Mouse (Mus musculus): ENCODE data around the gene Catsper3.

Catsper3 gene

DNA sequence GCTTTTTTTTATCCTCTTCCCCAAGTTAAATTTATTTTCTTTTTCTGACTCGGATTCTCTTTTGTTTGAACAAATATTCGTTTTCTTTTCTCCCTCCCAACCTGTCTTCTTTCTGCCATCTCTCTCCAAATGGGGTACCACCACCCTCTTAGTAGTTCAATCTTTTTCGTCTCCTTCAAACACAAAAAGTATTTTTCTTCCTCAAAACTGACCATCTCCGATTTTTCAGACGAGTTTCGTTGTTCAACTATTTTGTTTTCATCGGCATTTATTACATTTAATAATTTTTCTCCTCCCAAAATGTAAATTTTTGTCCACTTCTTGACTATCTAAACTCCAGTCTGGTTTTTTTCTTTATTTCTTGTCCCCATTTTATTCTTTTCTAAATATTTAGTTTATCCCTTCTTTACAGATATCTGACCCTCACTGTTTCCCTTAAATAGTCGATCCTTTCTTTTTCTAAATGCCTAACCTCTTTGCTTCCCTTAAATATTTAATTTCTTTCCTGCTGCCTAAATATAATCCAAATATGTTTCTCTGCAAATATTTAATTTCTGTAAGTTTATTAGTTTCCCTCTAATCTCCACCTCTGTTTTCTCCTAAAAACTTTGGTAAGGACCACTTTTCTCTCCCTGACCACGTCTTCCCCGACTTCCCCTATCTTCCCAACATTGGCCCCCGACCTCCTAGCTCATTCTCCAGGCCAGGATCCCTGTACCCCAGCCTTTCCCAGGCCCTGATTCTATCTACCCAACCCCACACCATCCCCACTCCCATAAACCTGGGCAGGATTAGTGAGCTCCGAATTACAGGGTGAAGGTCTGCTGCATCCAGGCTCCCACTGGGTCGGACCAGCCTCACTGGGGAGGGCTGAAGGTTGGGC lies 42.7 kb downstream of the Catsper3 start:
- DNase-seq (ENCODE audit: low spot score), result peak; percentile 63

DNA sequence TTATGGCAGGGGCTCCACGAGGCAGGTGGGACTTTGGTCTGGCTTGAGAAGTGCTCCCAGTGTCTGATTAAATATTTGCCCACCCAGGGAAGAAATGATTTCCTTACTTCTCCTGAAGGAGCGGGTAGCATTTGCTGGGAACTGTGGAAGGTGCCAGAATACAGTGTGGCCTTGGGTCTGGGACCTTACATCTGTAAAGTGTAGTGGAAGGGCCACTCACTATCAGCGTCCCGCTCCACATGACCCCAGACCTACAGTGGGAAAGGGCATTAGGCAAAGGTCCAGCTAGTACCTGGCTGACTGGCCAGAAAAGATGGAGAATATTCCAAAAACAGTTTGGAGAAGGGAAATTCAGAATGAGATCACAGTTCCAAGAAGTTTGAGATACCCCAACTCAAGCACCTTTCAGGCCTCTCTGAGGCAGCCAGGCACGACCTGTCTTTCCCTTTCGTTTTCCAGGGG lies 43.3 kb downstream of the Catsper3 start:
- no peak for DNase-seq (ENCODE audit: low spot score)

DNA sequence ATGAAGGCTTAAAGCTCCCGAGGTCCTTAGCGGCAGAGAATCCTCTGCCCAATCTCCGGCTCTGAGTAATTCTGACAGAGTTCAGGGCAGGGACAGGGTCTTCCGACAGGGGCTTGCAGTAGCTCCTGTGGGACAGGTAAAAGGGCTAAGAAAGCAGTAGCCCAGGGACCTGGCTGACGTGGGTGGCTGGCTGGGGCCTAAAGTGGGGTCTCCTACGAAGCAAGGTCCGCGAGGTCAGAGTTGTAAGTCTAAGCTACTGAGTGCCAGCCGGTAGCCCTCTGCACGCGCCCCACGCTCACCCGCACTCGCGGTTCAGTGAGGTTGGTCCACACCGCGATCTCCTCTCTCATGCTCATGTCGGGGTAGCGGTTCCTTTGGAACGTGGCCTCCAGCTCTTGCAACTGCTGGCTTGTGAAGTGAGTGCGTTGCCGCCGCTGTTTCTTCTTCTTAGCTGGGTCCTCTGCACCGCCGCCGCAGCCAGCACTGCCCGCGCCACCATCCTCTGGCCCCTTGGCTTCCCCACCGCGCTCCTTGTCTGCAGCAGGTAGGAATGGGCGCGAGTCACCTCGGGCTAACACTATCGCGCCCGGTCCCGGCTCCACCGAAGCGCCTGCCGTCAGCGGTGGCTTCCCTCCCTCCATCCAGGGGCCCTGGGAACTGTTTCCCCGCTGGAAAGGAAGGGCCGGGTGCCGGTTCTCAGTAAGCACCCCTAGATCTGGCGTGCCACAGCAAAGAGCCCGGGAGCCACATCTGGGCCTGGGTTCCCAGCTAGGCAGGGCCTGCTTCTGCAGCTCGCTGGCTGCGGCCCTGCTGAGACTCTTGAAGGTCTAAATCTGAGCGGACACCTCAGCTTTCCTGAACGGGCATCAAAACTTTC lies 44.0 kb downstream of the Catsper3 start:
- peak; percentile 60 for DNase-seq (ENCODE audit: low spot score)

DNA sequence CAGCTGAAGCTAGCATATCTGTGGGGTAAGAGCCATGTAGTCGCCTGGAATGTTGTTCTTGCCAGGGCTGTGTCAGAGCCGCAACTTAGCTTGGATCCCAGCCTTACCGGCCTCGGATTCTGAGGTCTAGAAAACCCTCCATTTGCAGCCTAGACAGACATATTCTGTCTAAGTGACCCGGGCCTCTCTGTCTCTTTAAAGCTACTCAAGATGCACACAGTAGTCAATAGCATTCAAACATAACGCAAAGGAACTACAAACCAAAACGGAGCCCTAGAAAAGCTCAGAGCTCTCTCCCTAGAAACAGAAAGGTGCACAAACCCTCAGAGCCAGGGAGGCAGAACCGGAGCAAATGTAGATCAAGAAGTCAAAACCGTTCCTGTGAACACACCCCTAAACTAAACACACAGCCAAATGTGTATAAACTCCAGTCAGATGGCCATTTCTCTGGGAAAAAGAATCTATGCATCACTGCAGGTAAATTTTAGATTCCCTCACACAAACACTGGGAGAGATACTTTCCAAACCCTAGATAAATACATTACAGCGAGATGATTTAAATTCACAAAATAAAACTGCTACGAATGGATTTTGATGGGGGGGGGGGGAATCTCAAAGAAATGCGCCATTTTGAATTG lies 44.8 kb downstream of the Catsper3 start:
- DNase-seq (ENCODE audit: low spot score), result no peak

DNA sequence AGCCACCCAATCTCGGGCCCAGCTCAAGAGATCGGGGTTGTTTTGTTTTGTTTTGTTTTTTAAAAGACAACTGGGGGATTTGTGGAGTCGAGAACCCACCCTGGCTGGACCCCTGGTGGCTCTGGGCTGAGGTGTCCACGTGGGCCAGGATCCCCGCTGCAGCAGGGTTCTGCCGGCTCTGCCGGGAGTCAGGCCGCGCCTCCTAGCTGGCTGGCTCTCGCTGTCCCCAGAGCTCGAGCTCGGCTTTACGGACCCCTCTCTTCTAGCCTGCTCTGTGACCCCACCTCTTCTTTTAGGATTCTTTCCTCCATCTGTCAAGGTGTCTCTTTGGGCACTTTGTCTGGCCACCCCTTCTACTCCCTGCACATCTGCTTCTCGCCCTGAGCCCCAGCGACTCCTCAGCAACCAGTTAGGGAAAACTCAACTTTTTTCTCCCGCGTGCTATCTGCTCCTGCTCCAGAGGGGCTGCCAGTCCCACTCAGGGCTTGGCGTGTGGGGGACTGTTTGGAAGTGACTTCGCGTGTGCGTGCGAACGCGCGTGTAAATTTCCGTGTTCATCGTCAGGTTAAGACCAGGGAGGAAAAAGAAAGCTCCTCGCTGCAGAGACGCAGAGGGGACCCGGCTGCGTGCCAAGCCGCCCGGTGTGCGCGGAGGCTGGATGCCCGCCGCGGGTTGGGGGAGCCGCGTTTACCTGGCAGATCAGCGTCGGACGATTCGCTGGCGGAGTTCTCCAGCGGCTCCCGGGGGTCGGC lies 45.9 kb downstream of the Catsper3 start:
- peak; percentile 46 for DNase-seq (ENCODE audit: low spot score)

DNA sequence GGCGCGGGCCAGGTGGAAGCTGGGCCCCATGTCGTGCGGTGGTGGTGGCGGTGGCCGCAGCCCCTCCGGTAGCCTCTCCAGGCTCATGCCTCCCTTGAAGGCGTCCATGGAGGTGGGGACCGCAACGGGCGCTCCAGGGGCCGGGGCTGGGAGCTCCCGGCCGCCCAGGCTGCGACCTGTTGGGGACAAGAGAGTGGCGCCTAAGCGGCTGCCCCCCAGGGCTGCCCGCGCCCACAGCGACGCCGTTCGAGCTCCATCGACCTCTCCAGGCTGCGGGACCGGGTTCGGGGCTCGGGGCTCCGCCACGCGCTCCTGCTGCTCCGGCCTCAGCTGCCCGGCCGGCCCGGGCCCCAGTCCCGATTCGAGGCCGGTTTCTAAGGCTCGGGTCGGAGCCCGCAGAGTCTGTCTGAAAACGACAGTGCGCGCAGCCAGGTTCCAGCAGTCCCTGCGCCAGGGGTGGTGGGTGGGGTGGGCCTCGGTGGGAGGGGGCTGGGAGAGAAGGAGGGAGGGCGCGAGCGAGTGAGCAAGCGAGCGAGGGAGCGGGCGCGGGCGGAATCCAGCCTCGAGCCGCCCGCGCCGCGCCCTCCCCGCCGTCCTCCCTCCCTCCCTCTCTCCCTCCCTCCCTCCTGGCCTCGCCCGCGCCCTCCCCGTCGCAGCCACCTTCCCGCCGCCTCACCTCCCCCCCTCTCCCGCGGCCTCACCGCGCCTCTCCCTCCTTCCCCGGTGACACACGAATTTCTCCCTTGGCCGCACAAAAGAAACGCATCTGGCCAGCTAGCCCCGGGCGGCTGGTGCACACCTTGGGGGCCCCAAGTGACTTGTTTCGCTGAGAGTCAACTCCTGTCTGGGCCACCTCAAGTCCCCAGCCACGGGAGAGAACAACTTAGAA lies 46.7 kb downstream of the Catsper3 start:
- no peak for DNase-seq (ENCODE audit: low spot score)

DNA sequence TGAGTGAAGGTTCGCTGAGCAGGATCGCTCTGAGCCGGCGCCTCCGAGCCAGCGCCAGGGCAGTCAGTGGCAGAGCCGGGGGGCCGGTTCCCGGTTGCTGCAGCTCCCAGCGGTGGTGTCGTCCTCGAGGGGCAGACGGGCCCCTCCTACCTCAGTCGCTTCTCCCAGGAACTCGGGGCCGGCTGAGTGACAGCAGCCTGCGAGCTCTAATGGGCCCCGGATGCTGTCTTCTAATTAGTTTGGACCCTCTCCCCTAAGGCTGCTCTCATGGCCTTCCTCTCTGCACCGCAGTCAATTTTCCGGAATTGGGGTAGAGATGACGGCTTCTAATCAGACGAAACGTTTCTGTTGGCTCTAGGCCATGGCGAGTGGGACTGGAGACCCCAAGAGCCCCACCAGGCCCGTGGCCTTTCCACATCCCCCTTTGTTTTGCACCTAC lies 47.4 kb downstream of the Catsper3 start:
- peak; percentile 43 for DNase-seq (ENCODE audit: low spot score)

DNA sequence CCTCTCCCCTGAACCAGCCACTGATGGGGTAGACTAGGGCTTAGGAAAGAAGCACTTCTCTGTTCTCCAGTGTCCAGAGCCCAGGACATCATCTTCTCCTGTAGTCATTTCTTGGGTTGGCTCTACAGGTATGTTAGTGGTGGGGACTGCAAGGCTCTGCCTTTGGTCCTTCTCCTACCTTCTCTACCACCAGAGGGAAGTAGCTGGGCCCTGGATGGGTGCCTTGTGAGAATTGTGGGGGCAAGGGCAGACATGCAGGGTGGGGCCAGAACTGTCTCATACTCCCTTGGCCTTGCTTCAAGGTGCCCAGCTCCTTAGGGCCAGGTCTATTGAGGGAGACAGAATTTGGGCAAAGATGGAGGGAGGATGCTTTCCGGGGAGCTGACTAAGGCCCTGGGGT lies 48.2 kb downstream of the Catsper3 start:
- no peak for DNase-seq (ENCODE audit: low spot score)

DNA sequence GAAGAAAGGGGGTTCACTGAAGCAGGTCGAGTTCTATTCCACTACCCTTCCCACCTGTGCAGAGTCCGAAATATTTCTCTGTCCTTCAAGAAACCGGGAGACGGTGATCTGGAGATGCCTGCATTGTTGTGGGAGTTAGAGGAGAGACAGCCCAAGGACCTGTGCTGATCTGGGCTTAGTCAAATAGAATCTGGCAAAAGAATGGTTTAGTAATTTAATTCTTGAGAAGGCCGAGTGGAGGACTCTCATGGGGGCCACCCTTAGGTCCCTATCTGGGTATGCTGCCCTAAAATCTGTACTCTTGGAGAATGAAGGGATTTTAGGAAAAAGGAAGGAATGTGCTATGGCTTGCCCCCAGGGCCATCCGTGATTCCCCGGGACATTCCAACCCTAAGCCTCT lies 49.6 kb downstream of the Catsper3 start:
- DNase-seq (ENCODE audit: low spot score), result no peak

DNA sequence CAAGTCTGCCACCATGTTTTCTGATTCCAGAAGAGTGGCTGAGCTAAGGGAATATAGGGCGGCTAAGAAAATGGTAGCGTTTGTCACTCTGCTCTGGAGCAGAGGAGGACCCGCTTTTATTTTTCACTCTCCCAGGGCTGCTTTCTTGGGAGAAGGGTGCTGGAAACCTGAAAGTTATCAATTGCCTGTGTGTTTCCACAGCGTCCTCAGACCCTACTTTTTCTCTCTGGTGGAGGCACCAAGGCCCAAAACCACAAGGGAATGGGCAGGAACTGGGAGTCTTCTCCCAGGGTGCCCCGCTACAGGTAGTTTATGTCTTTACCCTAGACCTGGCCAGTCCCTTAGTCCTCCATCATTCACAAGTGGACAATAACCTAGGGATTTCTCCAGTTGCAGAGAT lies 50.3 kb downstream of the Catsper3 start:
- DNase-seq (ENCODE audit: low spot score), result no peak

DNA sequence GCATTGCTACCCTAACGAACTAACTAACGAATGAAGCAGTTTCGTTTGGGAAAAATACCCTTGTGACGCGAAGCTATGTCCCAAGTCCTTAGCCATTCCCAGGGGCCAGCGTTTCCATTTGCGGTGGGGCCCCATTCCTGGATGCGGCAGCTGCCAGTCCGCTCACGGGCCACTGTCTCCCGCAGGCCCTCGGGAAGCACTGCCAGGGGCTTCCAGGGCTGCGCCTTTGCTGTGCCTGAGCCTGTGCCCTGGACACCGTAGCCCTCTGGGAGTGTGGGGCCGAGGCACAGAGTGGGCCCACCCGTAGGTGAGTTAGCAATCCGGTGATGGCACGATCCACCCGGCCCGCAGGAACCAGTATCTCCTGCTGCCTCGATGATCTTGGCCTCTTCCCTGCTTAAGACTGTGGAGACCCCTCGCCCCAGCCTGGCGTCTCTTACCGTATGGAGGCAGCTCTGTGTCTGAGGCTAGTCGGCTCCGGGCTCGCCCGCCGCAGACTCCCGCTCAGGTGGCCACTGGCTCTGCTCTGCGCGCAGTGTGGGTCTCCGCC lies 51.3 kb downstream of the Catsper3 start:
- DNase-seq (ENCODE audit: low spot score), result peak; percentile 51

DNA sequence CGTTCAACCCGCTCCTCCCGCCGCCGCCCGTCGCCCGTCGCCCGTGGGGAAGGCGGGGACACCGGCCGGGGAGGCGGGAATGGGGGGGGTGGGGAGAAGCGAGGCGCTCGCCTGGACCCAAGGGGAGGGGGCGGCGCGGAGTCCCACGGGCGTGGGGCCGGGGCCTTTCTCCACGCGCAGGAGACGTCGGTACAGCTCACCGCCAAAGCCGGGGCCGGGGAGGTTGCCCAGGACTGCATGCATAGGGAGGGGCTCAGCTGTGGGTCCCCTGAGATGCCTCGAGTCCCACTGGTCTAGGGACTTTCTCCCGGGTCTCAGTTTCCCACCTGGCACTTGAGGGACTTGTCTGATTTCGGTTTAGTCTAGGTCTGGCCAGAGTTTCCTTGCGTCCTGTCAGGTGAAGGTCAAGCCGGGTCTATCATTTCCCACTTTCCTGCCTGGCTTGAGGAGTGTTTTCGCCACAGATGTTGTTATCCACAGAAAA lies 51.8 kb downstream of the Catsper3 start, which contains the start of gene Pitx1:
Gene Pitx1 (minus strand): TSS at position 51 of the 484 bp plus-strand sequence.
- DNase-seq (ENCODE audit: low spot score), result no peak

DNA sequence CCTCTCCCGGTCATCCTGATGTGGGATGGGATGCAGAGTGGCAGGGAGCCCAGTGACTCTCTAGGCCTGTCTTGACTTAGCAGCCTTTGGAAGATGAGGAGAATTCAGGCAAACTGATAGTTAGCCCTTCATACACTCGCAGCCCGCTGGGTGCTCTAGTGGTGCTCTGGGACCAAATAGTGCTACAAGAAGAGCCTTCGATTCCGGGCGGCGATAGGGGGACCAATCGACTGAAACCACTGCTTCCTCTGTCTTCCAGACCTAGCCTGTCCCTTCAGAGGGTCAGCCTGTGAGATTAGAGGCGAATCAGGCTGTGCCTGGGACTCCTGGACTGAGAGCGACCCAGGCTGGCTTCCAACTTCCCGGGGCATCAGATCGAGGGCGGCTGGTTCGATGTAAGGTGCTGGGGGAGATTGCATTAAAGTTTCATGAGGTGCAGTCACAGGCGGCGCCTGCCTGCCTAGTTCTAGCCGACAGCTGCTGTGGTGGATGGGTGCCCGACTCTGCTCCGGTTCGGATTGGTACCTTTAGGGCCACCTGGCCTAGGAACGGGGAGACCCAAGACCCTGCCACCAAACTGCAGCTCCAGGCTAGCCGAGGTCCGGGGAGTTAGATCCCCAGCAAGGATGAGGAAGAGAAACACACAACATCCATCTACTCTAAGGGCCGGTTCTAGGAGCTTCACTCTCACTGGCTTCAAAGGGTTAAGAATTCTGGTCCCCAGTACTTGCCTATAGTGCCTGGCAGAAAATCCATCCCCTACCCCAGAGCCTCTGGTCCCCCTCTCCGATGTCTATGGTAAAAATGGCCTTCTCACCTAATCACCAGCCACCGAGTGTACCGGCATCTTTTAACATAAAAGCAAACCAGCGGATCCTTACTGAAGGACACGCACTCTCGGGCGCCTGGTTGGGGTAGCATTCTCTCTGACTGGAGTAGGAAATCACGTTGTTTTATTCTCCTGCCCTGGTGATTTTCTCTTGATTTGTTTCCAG lies 52.7 kb downstream of the Catsper3 start:
- DNase-seq (ENCODE audit: low spot score), result peak; percentile 49

DNA sequence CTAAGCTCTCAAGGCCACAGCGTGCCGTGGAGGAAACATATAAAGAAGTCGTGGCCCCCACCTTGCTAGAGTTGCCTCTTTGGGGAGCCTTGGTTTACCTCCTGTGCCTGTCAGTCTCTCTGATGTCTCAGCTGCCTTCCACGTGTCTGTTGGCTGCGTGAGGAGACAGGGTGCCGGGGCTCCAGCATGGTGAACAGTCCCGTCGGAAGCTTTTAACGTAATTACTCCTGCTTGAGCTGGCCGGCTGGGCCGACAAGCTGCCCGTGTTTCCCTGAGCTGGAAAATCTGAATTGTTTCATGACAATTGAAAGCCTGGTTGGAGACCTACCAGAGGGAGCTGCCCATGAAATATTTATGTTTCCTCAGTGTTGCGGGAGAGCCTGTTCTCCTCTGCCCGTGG lies 55.9 kb downstream of the Catsper3 start:
- peak; percentile 86 for DNase-seq (ENCODE audit: low spot score)

DNA sequence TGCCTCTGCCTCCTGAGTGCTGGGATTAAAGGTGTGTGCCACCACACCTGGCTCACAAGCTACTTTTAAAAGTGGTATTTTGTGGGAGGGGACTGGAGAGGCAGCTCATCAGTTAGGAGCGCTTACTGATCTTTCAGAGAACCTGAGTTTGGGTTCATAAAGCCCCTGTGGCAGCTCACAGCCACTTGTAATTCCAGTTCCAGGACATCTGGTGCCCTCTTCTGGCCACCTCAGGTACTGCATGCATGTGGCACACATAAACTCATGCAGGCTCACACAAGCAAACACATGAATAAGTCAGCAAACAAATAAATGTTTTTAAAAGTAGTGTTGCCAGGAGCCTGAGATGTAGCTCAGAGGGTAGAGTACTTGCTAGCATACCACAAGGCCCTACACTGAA lies 59.3 kb downstream of the Catsper3 start:
- DNase-seq (ENCODE audit: low spot score), result no peak

DNA sequence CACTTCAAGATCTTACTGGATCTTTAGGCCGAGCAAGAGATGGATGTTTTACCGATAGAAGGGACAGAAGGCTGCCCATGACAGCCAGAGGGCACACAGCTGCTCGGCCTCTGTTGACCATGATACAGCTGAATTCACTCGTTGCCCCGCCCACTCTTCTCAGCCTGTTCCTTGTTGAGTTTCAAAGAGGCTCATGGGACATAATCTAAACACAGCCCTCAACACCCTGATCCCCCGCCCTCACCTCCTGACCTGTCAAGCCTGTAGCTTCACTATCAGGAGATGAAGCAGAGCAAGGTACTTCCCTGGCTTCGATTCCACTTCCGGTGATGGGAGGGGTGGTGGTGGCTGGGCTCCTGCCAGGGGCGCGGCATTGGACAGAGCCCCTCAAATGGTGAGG lies 63.4 kb downstream of the Catsper3 start:
- no peak for DNase-seq (ENCODE audit: low spot score)

DNA sequence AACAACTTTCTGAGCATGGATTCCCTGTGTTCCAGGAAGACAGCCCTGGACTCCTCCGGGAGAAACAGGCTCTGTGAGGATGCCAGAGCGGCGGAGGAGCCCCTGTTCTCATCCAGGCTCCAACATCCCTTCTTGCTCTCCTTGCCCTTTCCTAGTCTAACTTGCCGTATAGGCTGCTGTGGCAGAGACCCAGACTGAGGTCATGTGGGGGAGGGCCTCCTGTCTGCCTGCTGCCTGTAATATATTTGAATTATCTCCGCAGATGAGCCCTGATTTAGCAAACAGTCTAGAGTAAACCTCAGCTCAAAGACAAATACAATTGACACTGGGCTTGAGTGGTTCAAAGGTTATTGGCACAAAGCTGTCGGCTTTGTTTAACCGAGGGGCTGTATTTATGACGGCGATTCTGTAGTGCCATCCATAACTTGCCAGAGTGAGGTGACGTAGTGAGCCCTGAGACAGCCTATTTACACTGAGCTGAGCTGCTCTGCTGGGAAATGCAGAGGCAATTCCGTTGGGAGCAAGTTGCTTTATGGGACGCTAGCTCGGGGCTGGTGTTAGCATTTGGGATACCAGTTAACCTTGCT lies 64.3 kb downstream of the Catsper3 start:
- DNase-seq (ENCODE audit: low spot score), result no peak

DNA sequence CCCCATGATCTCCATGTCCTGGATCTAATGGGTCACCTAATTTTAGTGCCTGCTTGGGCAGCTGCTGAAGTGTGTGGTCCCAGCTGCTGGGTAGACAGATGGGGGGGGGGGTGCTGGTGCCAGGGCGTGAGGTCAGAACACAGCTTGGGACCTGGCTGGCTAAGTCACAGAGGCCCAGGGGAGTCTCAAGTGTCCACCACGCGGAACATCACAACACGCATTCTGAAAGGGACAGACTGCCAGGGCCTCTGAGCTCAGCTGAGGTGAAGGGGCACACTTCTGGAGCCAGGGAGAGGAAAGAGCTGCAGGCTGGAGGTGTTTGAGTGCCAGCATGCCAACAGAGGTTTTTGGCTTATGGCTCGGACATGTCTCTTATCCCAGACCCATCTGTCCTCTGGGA lies 66.4 kb downstream of the Catsper3 start:
- no peak for DNase-seq (ENCODE audit: low spot score)

Measured in retina, embryonic 14.5 days (tissue).